Mouse (Mus musculus) midbrain, embryonic 12.5 days (tissue): Measurements from ENCODE around the gene Vrk3. TPM values are rescaled to one million over a fixed set of nuclear protein-coding genes. Genes with fewer than 3 reads are reported as not detected.
A peak's percentile ranks its signal among the peaks of the same experiment; 100 is the strongest.

Experiments used
- ATAC-seq: fragments of 200-750 bp; cut with Nextera tagmentation; 2 replicates; pipeline ENCODE4 v1.8.0; 2017; ENCODE audit warnings: low read depth, moderate TSS enrichment, moderate library complexity; ENCODE audit not compliant: low FRiP score
- H3K27ac ChIP-seq: fragments of 300-500 bp; sonication (generic); replicated peaks from 2 replicates; pipeline ENCODE4 v1.5.1; 2016; ENCODE audit warnings: mild to moderate bottlenecking
- H3K27me3 ChIP-seq: fragments of 300-500 bp; sonication (generic); 2 replicates; pipeline ENCODE4 v1.6.1; 2016; ENCODE audit warnings: mild to moderate bottlenecking
- H3K36me3 ChIP-seq: fragments of 300-500 bp; sonication (generic); 2 replicates; pipeline ENCODE4 v1.6.1; 2016
- H3K4me1 ChIP-seq: fragments of 300-500 bp; sonication (generic); 2 replicates; pipeline ENCODE4 v1.6.1; 2016
- H3K4me2 ChIP-seq: fragments of 300-500 bp; sonication (generic); replicated peaks from 2 replicates; pipeline ENCODE4 v1.6.1; 2016; ENCODE audit warnings: mild to moderate bottlenecking, moderate library complexity
- H3K4me3 ChIP-seq: fragments of 300-500 bp; sonication (generic); 2 replicates; pipeline ENCODE4 v1.5.1; 2016; ENCODE audit warnings: mild to moderate bottlenecking
- H3K9ac ChIP-seq: fragments of 300-500 bp; sonication (generic); replicated peaks from 2 replicates; pipeline ENCODE4 v1.6.1; 2016; ENCODE audit warnings: mild to moderate bottlenecking, moderate library complexity
- H3K9me3 ChIP-seq: fragments of 300-500 bp; sonication (generic); 2 replicates; pipeline ENCODE4 v1.6.1; 2016; ENCODE audit warnings: mild to moderate bottlenecking
- WGBS: fragments of 180-500 bp; shearing (Covaris S2); methylation state at CpG from one replicate; pipeline ENCODE4 v1.1.7; 2016; 5-methylcytosine and 5-hydroxymethylcytosine counted together
- polyA plus RNA-seq: library from polyadenylated mRNA; unstranded; fragments of >200 nt; fragmentation: Nextera tagmentation; extraction: Ambion mirVana; gene quantifications from 2 replicates; pipeline ENCODE4 v1.2.1, GENCODE M21; 2016

Vrk3 gene
- polyA plus RNA-seq, 1 experiment from 2014 or later = 43.7 TPM

DNA sequence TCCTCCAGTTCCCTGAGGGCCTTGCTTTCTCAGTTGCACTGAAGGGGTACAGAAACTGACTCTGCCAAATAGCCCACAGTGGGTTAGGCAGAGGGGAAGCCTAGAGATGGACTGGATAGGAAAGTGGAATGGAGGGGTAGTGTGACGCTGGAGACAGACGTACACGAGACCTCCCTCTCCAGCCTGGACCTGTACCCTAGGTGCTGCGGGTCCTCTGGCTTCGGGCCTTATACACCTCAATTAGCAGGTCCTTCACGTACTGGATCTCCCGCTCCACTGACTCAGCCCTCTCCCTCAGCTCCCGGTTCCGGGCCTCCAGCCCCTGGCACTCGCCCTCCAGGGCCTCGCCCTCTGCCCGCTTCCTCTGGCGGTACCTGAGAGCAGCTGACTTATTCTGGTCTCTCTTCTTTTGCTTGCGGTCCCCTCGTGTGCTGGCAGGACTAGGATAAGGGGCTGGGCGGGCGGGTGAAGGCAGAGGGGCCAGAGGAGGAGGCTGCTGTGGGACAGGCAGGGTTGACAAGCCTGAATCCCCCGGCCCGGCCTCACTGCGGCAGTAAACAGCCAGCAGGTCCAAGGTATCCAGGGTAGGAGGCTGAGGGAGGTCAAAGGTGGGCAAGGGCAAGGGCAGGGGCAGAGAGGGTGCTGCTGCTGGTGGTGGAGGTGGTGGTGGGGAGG is 64.6 kb downstream of the Vrk3 start:
- no peak overlapping the region for H3K27ac ChIP-seq
- no peak overlapping the region for H3K9ac ChIP-seq
- ATAC-seq = no peak
- H3K9me3 ChIP-seq = no peaks in the 10 kb centered on the region
- H3K27me3 ChIP-seq = no peaks in the 10 kb centered on the region
- H3K4me1 ChIP-seq = peaks cover 21% of the 10 kb centered on the region
- 89% methylated on average over 20 of the region's 20 CpGs for WGBS
- H3K4me2 ChIP-seq = no peak overlapping the region
- H3K4me3 ChIP-seq = no peak overlapping the region
- peaks cover 5% of the 10 kb centered on the region; the same call in 1 of the 2 replicates for H3K36me3 ChIP-seq

DNA sequence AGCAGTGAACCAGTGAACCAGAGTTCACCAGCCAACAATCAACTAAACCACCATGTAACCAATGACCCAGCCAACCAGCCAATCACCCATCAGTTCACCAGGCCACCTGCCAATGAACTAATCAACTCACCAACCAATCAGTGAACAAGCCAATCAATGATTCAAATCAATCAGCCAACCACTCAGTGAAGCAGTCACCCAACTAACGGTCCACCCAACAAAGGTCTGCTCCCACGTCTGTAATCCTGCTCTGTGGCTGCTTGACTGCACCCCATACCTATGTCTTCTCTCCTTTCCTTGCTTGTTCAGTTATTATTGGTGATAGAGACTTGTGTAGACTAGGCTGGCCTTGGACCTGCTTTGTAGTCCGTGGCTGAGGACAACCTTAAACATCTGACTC is 65.8 kb downstream of the Vrk3 start:
- Histone ChIP-seq H3K4me1 (peaks cover 33% of the 10 kb centered on the region), H3K9ac (no peak overlapping the region), H3K4me3 (no peak overlapping the region), H3K36me3 (peaks cover 7% of the 10 kb centered on the region; the same call in 1 of the 2 replicates), H3K9me3 (no peaks in the 10 kb centered on the region), H3K27me3 (no peaks in the 10 kb centered on the region), H3K27ac (no peak overlapping the region), H3K4me2 (no peak overlapping the region)
- no peak for ATAC-seq
- 90% methylated on average over 3 of the region's 3 CpGs for whole genome bisulfite sequencing

GRCm38 (mm10) chr7:44814423-44814822 is 66.2 kb downstream of the Vrk3 start:
- H3K4me3 ChIP-seq = 0 out of 2 replicates have a peak overlapping the region, but pooled peaks have one; percentile 89

GRCm38 (mm10) chr7:44814952-44815553 is 66.8 kb downstream of the Vrk3 start:
- Histone ChIP-seq H3K9me3 (no peaks in the 10 kb centered on the region), H3K27me3 (no peaks in the 10 kb centered on the region), H3K9ac (peak overlapping the region; percentile 37), H3K36me3 (peaks cover 7% of the 10 kb centered on the region; the same call in 1 of the 2 replicates), H3K4me2 (peak overlapping the region; percentile 87), H3K4me1 (peaks cover 43% of the 10 kb centered on the region), H3K27ac (peak overlapping the region; percentile 94), H3K4me3 (peak overlapping the region; percentile 89)
- 26% methylated on average over 14 of the region's 14 CpGs for WGBS
- peak; percentile 4 for ATAC-seq

More at GRCm38 (mm10) chr7:44814423-44814822, 66.2 kb downstream of the Vrk3 start:
- 96% methylated on average over 4 of the region's 4 CpGs for WGBS
- no peak for ATAC-seq
- peaks cover 7% of the 10 kb centered on the region; the same call in 1 of the 2 replicates for H3K36me3 ChIP-seq
- no peaks in the 10 kb centered on the region for H3K27me3 ChIP-seq
- peak overlapping the region; percentile 87; the same call in 1 of the 2 replicates for H3K4me2 ChIP-seq
- H3K4me1 ChIP-seq = peaks cover 37% of the 10 kb centered on the region
- no peak overlapping the region for H3K9ac ChIP-seq
- H3K27ac ChIP-seq = peak overlapping the region; percentile 94; the same call in 1 of the 2 replicates
- no peaks in the 10 kb centered on the region for H3K9me3 ChIP-seq

GRCm38 (mm10) chr7:44815721-44816469 is 67.7 kb downstream of the Vrk3 start, which contains the start of the genes Nup62 and Il4i1:
Gene Nup62, plus strand, starts transcription at chr7:44816088.
Gene Il4i1, plus strand, starts transcription at chr7:44816387.
- Histone ChIP-seq H3K9ac (peak within 1 kb of the TSS; percentile 90), H3K4me2 (peak within 1 kb of the TSS; percentile 87), H3K27me3 (no peaks in the 10 kb centered on the region), H3K9me3 (no peaks in the 10 kb centered on the region), H3K27ac (peak within 1 kb of the TSS; percentile 94), H3K4me1 (peaks cover 52% of the 10 kb centered on the region), H3K36me3 (peaks cover 7% of the 10 kb centered on the region; the same call in 1 of the 2 replicates), H3K4me3 (peak within 1 kb of the TSS; percentile 89)
- ATAC-seq = peak; percentile 95
- WGBS = under 1% methylated on average over 62 of the region's 62 CpGs

DNA sequence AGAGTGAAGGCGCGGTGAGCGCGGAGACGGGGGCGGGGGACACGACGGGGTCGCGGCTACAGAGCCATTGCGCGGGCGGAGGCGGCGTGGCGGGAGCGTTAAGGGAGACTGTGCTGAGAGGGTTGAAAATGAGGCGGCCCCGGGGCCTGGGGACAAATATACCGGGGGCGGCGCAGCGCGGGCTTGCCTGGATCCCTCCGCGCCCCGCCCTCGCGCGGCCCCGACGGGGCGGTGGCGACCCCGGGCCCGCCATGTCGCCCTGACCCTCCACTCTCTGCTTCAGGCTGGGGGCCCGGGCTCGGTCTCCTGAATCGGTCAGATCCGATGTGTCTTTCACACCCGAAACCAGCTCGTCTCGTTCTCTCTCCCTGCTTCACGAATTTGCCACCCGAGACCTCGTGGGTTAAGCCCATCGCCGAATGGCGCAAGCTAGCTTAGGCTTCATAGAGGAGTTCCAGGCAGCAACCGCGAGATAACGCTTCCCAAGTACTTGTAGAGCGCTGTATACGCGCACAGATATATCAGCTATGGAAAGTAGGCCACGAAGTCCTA is 68.3 kb downstream of the Vrk3 start, which contains the start of gene Atf5:
Atf5 (minus strand) TSS at position 189 of the 552 bp plus-strand sequence.
- H3K9ac ChIP-seq = peak within 1 kb of the TSS; percentile 90
- H3K27me3 ChIP-seq = no peaks in the 10 kb centered on the region
- peak within 1 kb of the TSS; percentile 87 for H3K4me2 ChIP-seq
- H3K36me3 ChIP-seq = peaks cover 7% of the 10 kb centered on the region; the same call in 1 of the 2 replicates
- peaks cover 52% of the 10 kb centered on the region for H3K4me1 ChIP-seq
- H3K4me3 ChIP-seq = peak within 1 kb of the TSS; percentile 89
- ATAC-seq = peak; percentile 35
- peak within 1 kb of the TSS; percentile 94 for H3K27ac ChIP-seq
- under 1% methylated on average over 28 of the region's 57 CpGs for WGBS
- no peaks in the 10 kb centered on the region for H3K9me3 ChIP-seq

GRCm38 (mm10) chr7:44817441-44817840 is 69.2 kb downstream of the Vrk3 start:
- peaks cover 52% of the 10 kb centered on the region for H3K4me1 ChIP-seq
- no peak for ATAC-seq
- no peak overlapping the region for H3K27ac ChIP-seq
- H3K4me2 ChIP-seq = peak overlapping the region; percentile 87
- H3K9ac ChIP-seq = peak overlapping the region; percentile 90
- H3K4me3 ChIP-seq = peak overlapping the region; percentile 89
- no peaks in the 10 kb centered on the region for H3K9me3 ChIP-seq
- no peaks in the 10 kb centered on the region for H3K27me3 ChIP-seq
- WGBS = 27% methylated on average over 3 of the region's 3 CpGs
- H3K36me3 ChIP-seq = peaks cover 4% of the 10 kb centered on the region; the same call in 1 of the 2 replicates

- 41% methylated on average over 2 of the region's 2 CpGs for WGBS
- H3K9ac ChIP-seq = peak overlapping the region; percentile 90
- no peaks in the 10 kb centered on the region for H3K27me3 ChIP-seq
- H3K4me2 ChIP-seq = peak overlapping the region; percentile 87
- no peak for ATAC-seq
- no peak overlapping the region for H3K27ac ChIP-seq
- peak overlapping the region; percentile 89 for H3K4me3 ChIP-seq
- peaks cover 54% of the 10 kb centered on the region for H3K4me1 ChIP-seq
- H3K9me3 ChIP-seq = no peaks in the 10 kb centered on the region
- 0 out of 2 replicates have a peak, but pooled peaks cover 3% of the 10 kb centered on the region for H3K36me3 ChIP-seq
Observed at GRCm38 (mm10) chr7:44818164-44818563, 70.0 kb downstream of the Vrk3 start.

DNA sequence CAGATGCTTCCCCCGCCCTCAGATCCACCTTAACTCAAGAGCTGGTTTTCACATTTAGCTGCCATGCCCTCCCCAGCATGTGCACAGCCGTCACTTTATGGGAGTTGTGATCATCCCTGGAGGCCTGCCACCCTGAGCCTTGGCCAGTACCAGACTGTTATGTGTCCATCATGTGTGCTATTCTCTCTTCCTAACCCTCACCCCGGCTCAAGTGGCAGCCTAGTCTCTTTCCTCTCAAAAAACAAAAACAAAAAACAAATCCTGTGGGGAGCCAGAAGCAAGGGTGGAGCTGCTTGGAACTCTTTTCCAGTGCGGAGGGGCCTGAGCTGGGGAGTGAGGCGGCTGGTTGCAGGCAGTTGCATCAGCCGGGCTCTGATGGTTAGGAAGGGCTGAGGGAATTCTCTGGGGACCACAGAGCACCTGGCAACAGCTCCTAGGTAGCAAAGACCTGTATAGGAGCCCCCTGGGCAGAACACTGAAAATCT is 70.6 kb downstream of the Vrk3 start:
- WGBS = 40% methylated on average over 6 of the region's 6 CpGs
- Histone ChIP-seq H3K36me3 (0 out of 2 replicates have a peak, but pooled peaks cover 3% of the 10 kb centered on the region), H3K27ac (0 out of 2 replicates have a peak overlapping the region, but pooled peaks have one; percentile 16), H3K27me3 (no peaks in the 10 kb centered on the region), H3K9me3 (no peaks in the 10 kb centered on the region), H3K4me2 (peak overlapping the region; percentile 87), H3K9ac (peak overlapping the region; percentile 46), H3K4me1 (peaks cover 57% of the 10 kb centered on the region), H3K4me3 (peak overlapping the region; percentile 89)
- ATAC-seq = no peak

GRCm38 (mm10) chr7:44819391-44819790 is 71.2 kb downstream of the Vrk3 start:
- WGBS = 93% methylated on average over 2 of the region's 2 CpGs
- no peaks in the 10 kb centered on the region for H3K27me3 ChIP-seq
- H3K9ac ChIP-seq = peak overlapping the region; percentile 46; the same call in 1 of the 2 replicates
- no peaks in the 10 kb centered on the region for H3K9me3 ChIP-seq
- ATAC-seq = no peak
- H3K4me1 ChIP-seq = peaks cover 59% of the 10 kb centered on the region
- peak overlapping the region; percentile 87 for H3K4me2 ChIP-seq
- H3K27ac ChIP-seq = 0 out of 2 replicates have a peak overlapping the region, but pooled peaks have one; percentile 16
- 0 out of 2 replicates have a peak, but pooled peaks cover 3% of the 10 kb centered on the region for H3K36me3 ChIP-seq
- peak overlapping the region; percentile 89; the same call in 1 of the 2 replicates for H3K4me3 ChIP-seq

GRCm38 (mm10) chr7:44819863-44820262 is 71.7 kb downstream of the Vrk3 start:
- Histone ChIP-seq H3K4me1 (peaks cover 59% of the 10 kb centered on the region), H3K4me2 (peak overlapping the region; percentile 87; the same call in 1 of the 2 replicates), H3K27me3 (no peaks in the 10 kb centered on the region), H3K4me3 (no peak overlapping the region), H3K36me3 (0 out of 2 replicates have a peak, but pooled peaks cover 3% of the 10 kb centered on the region), H3K9me3 (no peaks in the 10 kb centered on the region), H3K27ac (no peak overlapping the region), H3K9ac (0 out of 2 replicates have a peak overlapping the region, but pooled peaks have one; percentile 24)
- 72% methylated on average over 5 of the region's 5 CpGs for WGBS
- no peak for ATAC-seq
